Mouse (Mus musculus): ENCODE data around the gene Olfr1346.
"Not testable (repeated sequence)": the region's sequence is repeated elsewhere in the genome, so short reads cannot be mapped to it uniquely, and the experiment has no call there.

- not testable (repeated sequence) for TF ChIP-seq CTCF (IDR thresholded peaks at IDR 0.05; ENCODE audit: control insufficient read depth, insufficient read depth, low read length); POLR2A (IDR thresholded peaks at IDR 0.05; ENCODE audit: borderline replicate concordance, control insufficient read depth, low read depth, low read length)
These were observed 10.7 kb downstream of the Olfr1346 start for GRCm38 (mm10) chr7:6477633-6478032.

Data from bone marrow, adult 2 months (tissue).